Mouse (Mus musculus): ENCODE results near the gene Rdh9.

The Rdh9 gene

DNA sequence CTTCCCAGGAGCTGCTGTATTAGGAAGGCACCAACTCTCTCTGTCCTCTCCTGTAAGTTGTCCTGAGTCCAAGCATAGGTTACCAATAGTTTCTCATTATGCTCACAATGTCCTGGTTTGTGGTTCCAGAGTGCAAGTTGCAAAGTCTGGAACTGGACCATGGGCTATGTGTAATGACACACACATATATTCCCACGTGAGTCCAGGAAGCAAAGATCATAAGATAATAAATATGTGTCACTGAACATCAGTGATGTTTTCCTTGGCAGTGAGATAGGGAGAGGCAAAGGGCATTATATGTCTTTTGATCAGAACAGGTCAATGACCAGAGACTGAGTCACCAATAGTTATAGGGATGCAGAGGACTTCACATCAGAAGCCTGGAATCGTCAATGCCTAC lies at the start of gene Rdh9:
Rdh9 (plus strand) TSS at position 376 of the 400 bp plus-strand sequence.
- DNase-seq (ENCODE audit: low spot score): no peak

GRCm38 (mm10) chr10:127728437-127728836 lies 47.7 kb upstream of the Rdh9 start:
- DNase-seq (ENCODE audit: low spot score): no peak

GRCm38 (mm10) chr10:127730285-127730932 lies 45.8 kb upstream of the Rdh9 start:
- peak; percentile 63 for DNase-seq (ENCODE audit: low spot score)

DNA sequence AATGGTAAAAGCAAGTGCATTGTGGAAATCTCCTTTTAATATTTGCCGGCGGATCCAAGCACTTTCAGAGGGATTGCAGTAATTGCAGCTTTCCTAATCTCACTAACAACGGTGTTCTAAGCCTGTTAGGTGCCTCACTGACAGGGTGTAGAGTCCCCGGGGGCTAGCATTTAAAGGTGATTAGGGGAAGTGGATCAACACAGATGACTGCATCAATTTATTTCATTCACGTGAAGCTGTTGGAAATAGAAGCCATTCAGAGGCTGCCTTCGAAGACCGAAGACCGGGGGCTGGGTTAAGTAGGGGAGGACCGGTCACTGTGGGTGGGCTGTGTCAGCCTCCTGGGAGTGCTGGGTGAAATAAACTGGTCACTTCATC lies 45.3 kb upstream of the Rdh9 start:
- DNase-seq (ENCODE audit: low spot score): no peak

GRCm38 (mm10) chr10:127731397-127731796 lies 44.8 kb upstream of the Rdh9 start:
- no peak for DNase-seq (ENCODE audit: low spot score)

- DNase-seq (ENCODE audit: low spot score): no peak
These were observed 41.8 kb upstream of the Rdh9 start for GRCm38 (mm10) chr10:127734434-127734833.

- no peak for DNase-seq (ENCODE audit: low spot score)
These were observed 39.9 kb upstream of the Rdh9 start for GRCm38 (mm10) chr10:127736266-127736665.

DNA sequence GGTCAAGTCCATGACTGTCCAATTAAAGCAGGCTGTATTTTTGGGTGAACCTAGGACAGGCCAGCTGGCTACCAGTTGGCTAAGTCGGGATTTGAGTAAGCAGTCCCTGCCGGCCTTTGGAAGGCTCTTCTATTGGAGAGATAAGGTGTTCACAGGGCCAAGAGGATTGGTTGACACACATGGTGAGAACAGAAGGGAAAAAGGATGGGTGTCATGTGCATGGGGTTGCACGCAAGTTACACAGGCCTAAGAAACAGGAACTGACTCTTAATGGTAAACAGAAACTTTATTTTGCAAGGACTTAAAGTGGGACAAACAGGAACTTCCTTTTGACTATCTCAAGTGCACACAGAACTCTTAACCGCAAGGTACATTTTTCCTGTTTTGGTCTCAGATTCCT lies 39.3 kb upstream of the Rdh9 start:
- DNase-seq (ENCODE audit: low spot score): no peak

DNA sequence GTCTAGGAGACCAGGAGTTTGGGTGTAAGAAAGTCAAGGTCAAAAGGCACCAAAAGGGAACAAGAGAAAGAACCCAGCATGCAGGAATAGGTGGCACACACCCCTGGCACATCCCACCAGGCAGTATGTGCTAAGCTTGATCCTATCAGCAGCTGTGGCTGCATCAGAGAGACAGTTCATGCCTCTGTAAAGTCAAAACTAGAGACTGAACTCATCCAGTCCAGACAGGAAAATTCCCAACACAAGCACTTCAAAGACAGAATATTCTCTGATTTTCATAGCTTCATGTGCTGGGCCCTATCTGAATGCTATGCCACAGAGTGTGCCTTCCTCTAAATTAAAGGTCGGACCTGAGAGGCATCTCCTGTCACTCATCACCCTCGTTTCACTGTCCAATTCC lies 38.6 kb upstream of the Rdh9 start:
- DNase-seq (ENCODE audit: low spot score): no peak

GRCm38 (mm10) chr10:127738151-127738882 lies 37.9 kb upstream of the Rdh9 start:
- peak; percentile 68 for DNase-seq (ENCODE audit: low spot score)

DNA sequence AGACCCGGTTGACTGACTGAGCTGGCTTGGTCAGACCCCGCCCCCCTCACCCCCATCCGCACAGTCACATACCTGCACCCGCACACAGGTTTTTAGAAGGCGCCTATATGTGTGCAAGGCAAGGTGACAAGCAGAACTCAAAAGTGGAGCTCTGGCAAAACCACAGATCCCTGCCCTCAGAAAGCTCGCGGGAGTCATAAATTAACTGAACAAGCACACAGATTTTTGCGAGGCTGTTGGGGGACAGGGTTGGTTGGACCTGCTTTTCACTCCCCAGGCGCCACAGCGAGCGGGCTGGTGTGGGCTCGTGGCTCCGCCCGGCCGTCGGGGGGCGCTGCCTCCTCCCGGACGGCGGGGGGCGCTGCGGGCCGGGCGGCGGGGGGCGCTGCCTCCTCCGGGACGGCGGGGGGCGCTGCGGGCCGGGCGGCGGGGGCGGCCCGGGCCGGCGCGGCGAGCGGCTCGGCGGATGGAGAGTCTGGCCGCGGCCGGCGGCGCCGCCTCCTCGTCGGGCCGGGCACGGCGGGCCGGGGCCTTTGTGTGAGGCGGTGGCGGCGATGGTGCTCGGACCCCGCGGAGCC lies 37.0 kb upstream of the Rdh9 start, which contains the start of gene Zbtb39:
Zbtb39 (plus strand) TSS at position 456 of the 578 bp plus-strand sequence.
- peak; percentile 65 for DNase-seq (ENCODE audit: low spot score)

DNA sequence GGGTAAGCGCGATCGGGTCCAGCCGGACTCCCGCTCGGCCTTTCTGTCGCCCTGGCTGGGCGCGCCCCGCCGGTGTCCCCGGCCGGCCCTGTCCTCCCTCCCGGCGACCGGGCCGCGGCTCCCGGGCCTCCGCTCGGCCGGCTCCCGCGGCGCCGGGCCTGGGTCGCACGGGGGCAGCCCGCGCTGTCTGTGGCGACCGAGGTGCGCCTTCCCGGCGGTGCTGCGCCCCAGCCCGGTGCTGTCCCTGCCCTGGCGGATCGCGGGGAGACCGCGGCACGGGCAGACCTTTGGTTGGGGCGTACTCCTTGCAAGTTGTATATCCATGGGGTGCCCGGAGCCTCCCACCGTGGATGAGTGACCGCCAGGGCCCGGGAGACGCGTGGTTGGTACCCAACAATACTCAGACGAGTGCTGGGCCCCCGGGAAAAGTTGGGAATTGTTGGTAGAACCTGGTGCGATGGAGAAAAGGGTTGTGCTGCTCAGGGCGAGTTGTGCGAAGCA lies 36.5 kb upstream of the Rdh9 start:
- no peak for DNase-seq (ENCODE audit: low spot score)

DNA sequence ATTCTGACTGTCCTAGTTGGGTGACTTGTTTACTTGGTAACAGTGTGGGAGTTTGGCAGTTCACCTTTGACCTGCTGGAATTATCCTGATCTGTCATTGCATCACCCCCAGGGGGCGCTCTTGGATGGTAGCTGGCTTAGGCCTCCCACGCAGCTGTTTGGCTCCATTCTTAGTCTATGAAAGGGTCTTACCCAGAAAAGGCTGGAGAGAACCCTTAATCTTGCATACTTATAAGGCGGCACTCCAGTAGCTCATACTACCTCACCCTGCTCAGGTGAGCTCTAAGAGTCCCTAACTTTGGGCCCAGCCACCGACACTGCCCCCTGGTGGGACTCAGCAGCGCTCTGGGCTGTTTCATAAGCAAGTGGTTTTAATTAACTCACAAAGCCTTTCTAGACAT lies 31.5 kb upstream of the Rdh9 start:
- no peak for DNase-seq (ENCODE audit: low spot score)

DNA sequence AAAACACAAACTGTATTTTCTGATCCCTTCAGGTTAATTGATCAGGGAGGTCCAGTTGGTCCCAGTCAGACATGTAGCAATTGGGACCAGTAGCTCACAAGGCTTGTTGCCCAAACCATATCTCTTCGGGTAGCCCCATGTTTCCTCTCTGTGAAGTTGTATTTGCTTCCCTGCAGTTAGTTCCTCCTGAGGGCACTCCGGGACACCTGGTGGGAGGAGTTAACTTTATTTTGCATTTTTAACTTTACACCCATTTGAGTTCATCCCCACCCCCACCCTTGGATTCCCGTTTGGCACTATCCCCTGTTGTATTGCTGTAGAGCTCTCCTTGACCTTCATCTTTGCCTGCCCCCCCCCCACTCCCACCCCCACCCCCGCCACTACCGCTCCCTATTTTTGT lies 30.3 kb upstream of the Rdh9 start:
- no peak for DNase-seq (ENCODE audit: low spot score)

- no peak for DNase-seq (ENCODE audit: low spot score)
These were observed 28.9 kb upstream of the Rdh9 start for GRCm38 (mm10) chr10:127747254-127747653.

- no peak for DNase-seq (ENCODE audit: low spot score)
These were observed 27.2 kb upstream of the Rdh9 start for GRCm38 (mm10) chr10:127748847-127749612.

DNA sequence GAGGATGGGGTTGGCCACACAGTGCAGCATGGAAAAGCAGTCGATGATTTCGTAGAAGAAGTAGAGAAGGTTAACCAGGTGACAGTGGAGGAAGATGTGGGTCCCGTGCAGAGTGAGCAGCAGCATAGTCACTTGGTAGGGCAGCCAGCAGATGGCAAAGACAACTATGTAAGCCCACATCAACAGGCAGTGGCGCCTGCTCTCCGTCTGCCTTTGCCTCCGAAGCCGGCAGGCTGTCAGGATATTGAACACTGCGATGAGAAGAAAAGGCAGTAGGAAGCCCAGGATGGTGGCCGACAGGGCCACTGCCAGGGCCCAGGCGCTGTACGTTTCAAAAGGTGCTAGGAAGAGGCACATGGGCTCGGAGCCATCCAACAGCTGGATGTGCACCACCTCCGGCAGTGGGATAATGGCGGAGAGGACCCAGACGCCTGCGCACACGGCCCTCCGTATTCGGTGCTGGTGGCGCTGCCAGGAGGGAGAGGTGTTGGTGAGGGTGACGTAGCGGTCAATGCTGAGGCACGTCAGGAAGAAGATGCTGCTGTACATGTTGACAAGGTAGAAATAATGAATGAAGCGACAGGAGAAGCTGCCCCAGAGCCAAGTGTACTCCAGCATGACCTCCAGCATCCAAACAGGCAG lies 25.9 kb upstream of the Rdh9 start:
- no peak for DNase-seq (ENCODE audit: low spot score)

DNA sequence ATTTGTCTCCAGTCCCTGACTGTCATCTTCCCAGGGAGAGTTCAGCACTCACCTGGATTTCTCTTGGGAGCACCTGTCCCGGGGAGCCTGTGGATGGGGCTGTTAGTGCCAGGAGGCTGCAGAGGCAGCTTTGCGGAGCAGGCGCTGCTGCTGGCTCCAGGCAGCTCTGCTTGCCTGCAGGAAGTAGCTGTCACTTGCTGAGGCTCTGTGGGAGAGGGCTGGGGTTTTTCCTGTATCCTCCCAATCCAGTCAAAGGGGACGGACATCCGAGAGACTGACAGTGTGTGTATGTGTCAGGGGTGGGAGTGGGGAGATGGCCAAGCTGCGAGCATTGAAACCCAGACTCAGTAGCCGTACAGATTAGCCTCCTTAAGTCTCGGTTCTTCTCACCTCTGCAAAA lies 24.6 kb upstream of the Rdh9 start, which contains the start of gene Gpr182:
Gpr182 (minus strand) TSS at position 185 of the 400 bp plus-strand sequence.
- no peak for DNase-seq (ENCODE audit: low spot score)

GRCm38 (mm10) chr10:127754566-127755166 lies 21.5 kb upstream of the Rdh9 start:
- DNase-seq (ENCODE audit: low spot score): no peak

DNA sequence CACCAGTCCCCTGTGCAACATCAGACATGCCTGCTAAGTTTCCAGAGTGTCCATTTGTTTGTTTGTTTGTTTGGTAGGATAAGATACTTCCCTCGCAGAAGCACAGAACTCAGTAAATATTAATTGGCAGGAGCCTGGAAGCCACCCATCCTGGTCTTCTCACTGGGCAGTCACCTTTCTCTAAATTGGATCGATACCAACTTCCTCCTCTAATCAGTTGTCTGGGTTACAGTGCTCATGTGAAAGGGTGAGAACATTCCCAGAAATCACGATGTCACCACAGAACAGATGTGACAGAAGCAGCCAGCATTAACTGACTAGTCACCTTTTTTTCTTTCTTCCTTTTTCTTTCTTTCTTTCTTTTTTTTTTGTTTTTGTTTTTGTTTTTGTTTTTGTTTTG lies 20.9 kb upstream of the Rdh9 start:
- no peak for DNase-seq (ENCODE audit: low spot score)

- DNase-seq (ENCODE audit: low spot score): no peak
These were observed 20.3 kb upstream of the Rdh9 start for GRCm38 (mm10) chr10:127755770-127756468.
